Mouse (Mus musculus) liver, postnatal 0 days (tissue): ENCODE measurements at regions not wholly inside any gene's neighbourhood (a gene's known extent, or its start where the extent isn't known, plus 50 kb on each side); places are given as distances from the start of the nearest gene placed in this dataset.

Source experiments
- ATAC-seq: fragments of 200-750 bp; cut with Nextera tagmentation; 2 replicates; pipeline ENCODE4 v1.8.0; 2017; ENCODE audit warnings: mild to moderate bottlenecking, moderate library complexity
- DNase-seq: peaks from one replicate; pipeline ENCODE4 v3.0.0-alpha.2; 2016
- H3K27ac ChIP-seq: fragments of 300-500 bp; sonication (generic); 2 replicates; pipeline ENCODE4 v1.5.1; 2014; ENCODE audit warnings: antibody characterized with exemption, moderate library complexity, mild to moderate bottlenecking, low read depth
- H3K27me3 ChIP-seq: fragments of 300-500 bp; sonication (generic); 2 replicates; pipeline ENCODE4 v1.6.1; 2014; ENCODE audit warnings: low read length, control low read depth, mixed read lengths; ENCODE audit not compliant: insufficient read depth
- H3K36me3 ChIP-seq: fragments of 300-500 bp; sonication (generic); replicated peaks from 2 replicates; pipeline ENCODE4 v1.6.1; 2014; ENCODE audit warnings: mild to moderate bottlenecking, control low read depth, low read length, moderate library complexity, mixed read lengths; ENCODE audit not compliant: insufficient read depth
- H3K4me1 ChIP-seq: fragments of 300-500 bp; sonication (generic); 2 replicates; pipeline ENCODE4 v1.6.1; 2014; ENCODE audit warnings: antibody characterized with exemption, mild to moderate bottlenecking, control low read depth; ENCODE audit not compliant: insufficient read depth
- H3K4me2 ChIP-seq: fragments of 300-500 bp; sonication (generic); 2 replicates; pipeline ENCODE4 v1.6.1; 2014; ENCODE audit warnings: low read depth, mild to moderate bottlenecking, low read length, moderate library complexity, mixed read lengths
- H3K4me3 ChIP-seq: fragments of 300-500 bp; sonication (generic); 2 replicates; pipeline ENCODE4 v1.5.1; 2014; ENCODE audit warnings: low read depth, low read length
- H3K9ac ChIP-seq: fragments of 300-500 bp; sonication (generic); replicated peaks from 2 replicates; pipeline ENCODE4 v1.6.1; 2014; ENCODE audit warnings: mild to moderate bottlenecking, moderate library complexity
- H3K9me3 ChIP-seq: fragments of 300-500 bp; sonication (generic); 2 replicates; pipeline ENCODE4 v1.6.1; 2016; ENCODE audit warnings: mild to moderate bottlenecking, control low read depth, low read length, mixed read lengths
- CTCF ChIP-seq: sonication (generic); IDR thresholded peaks from 2 replicates; pipeline ENCODE4 v1.5.1; 2016; ENCODE audit warnings: antibody characterized with exemption, low read depth
- EP300 ChIP-seq: IDR thresholded peaks from 2 replicates; pipeline ENCODE4 v1.6.1; 2016; ENCODE audit warnings: antibody characterized with exemption, low read depth, mild to moderate bottlenecking
- whole genome bisulfite sequencing: fragments of 180-500 bp; shearing (Covaris S2); extraction: QIAGEN DNeasy Blood & Tissue Kit; methylation state at CpG from one replicate; pipeline ENCODE4 v1.1.7; 2014; ENCODE audit not compliant: insufficient replicate concordance; 5-methylcytosine and 5-hydroxymethylcytosine counted together

DNA sequence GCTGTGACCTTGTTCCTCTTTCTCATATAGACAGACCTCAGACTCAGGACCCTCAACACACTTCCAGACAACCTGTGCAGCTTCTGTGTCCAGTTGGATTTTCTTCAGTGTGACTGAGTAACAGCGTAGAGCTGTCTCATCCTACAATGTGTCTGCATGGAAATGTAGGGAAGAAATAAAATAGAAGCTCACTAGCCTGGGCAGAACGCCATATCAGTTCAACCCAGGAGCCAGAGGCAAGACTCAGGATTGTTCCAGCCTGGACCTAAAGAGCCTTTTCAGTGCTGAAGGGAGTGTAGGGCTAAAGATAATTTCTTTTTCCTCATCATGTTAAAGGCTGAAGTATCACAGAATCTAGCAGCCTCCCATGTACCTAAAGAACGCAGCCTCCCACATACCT, 88.9 kb downstream of the H2al1j start:
- Histone ChIP-seq H3K9me3 (no peaks in the 10 kb centered on the region), H3K27ac (no peak overlapping the region), H3K4me2 (no peak overlapping the region), H3K9ac (no peak overlapping the region), H3K4me1 (no peaks in the 10 kb centered on the region), H3K4me3 (no peak overlapping the region), H3K27me3 (no peaks in the 10 kb centered on the region), H3K36me3 (no peaks in the 10 kb centered on the region)
- DNase-seq = no peak
- ATAC-seq = no peak
- TF ChIP-seq CTCF = no peak
- TF ChIP-seq EP300 = no peak
- WGBS = 66% methylated on average over 3 of the region's 3 CpGs

DNA sequence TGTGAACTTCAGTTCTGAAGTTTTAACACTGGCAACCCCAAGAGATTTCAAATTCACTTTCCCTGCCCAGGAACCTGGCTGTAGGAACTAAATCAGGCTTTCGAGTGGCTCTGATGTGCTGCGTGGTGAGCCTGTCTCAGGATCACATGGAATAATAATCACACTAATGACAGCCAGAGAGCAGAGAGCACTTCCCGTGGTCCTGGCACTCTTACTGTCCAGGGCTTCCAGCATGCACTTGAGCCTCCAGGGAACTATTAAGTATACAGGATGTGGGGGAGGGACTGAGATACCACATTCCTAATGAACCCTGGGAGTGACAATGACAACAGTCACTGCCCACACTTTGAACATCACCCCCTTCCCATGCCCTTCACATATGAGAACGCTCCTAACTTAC, 90.2 kb downstream of the H2al1j start:
- no peak overlapping the region for H3K27ac ChIP-seq
- H3K9ac ChIP-seq = no peak overlapping the region
- TF ChIP-seq CTCF (no peak), EP300 (no peak)
- ATAC-seq = no peak
- H3K4me3 ChIP-seq = no peak overlapping the region
- no peaks in the 10 kb centered on the region for H3K36me3 ChIP-seq
- H3K9me3 ChIP-seq = no peaks in the 10 kb centered on the region
- WGBS = 64% methylated on average over 4 of the region's 4 CpGs
- no peaks in the 10 kb centered on the region for H3K27me3 ChIP-seq
- H3K4me1 ChIP-seq = no peaks in the 10 kb centered on the region
- no peak for DNase-seq
- H3K4me2 ChIP-seq = no peak overlapping the region

DNA sequence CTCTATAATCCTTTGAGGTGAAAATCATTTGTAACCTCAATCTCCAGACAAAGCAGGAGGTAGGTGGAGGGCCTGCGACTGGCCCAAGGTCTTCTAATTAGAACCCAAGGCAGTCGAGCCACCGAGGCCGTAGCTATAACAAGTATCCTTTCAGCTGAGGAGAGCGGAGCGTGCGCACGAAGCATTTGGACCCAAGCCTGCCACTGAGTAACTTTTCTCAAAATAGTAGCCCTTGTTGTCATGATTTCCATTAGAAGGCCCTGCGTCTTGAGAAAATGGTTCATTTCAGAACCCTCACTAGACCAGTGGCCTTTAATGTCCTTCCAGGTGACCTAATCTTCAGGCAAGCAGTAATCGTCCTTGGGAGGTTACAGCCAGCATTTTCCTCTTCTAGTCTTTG, 90.6 kb downstream of the H2al1j start:
- Histone ChIP-seq H3K9me3 (no peaks in the 10 kb centered on the region), H3K4me1 (no peaks in the 10 kb centered on the region), H3K27ac (no peak overlapping the region), H3K4me2 (no peak overlapping the region), H3K36me3 (no peaks in the 10 kb centered on the region), H3K9ac (no peak overlapping the region), H3K4me3 (no peak overlapping the region), H3K27me3 (no peaks in the 10 kb centered on the region)
- 84% methylated on average over 10 of the region's 10 CpGs for WGBS
- TF ChIP-seq CTCF = no peak
- no peak for TF ChIP-seq EP300
- no peak for DNase-seq
- ATAC-seq = no peak

DNA sequence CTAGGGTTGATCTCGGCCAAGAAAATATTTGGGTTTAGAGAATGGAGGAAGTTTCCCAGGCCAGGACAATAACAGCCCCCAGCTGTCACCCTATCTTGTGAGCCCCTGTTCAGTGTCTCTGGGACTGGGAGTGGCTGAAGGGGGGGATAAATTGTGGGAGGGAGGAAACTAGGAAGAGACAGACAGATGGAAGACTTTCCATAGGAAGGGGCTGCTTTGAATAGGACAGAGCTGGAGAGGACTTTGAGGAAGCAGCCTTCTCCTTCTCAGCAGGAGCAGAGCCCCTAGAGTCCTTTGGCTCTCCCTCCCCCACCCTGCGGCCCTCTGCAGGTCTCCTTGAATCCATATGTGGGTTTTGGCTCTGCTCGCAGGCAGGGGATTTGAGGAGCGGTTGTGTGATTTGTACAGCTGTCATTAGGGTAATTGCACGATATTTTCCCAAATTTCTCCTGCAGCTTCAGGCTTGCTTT, 91.6 kb downstream of the H2al1j start:
- no peak overlapping the region for H3K4me3 ChIP-seq
- ATAC-seq = no peak
- H3K9me3 ChIP-seq = no peaks in the 10 kb centered on the region
- no peak for TF ChIP-seq CTCF
- no peak for TF ChIP-seq EP300
- no peak for DNase-seq
- H3K9ac ChIP-seq = no peak overlapping the region
- WGBS = 45% methylated on average over 5 of the region's 5 CpGs
- H3K4me2 ChIP-seq = no peak overlapping the region
- H3K36me3 ChIP-seq = no peaks in the 10 kb centered on the region
- H3K27ac ChIP-seq = no peak overlapping the region
- no peaks in the 10 kb centered on the region for H3K4me1 ChIP-seq
- H3K27me3 ChIP-seq = no peaks in the 10 kb centered on the region

DNA sequence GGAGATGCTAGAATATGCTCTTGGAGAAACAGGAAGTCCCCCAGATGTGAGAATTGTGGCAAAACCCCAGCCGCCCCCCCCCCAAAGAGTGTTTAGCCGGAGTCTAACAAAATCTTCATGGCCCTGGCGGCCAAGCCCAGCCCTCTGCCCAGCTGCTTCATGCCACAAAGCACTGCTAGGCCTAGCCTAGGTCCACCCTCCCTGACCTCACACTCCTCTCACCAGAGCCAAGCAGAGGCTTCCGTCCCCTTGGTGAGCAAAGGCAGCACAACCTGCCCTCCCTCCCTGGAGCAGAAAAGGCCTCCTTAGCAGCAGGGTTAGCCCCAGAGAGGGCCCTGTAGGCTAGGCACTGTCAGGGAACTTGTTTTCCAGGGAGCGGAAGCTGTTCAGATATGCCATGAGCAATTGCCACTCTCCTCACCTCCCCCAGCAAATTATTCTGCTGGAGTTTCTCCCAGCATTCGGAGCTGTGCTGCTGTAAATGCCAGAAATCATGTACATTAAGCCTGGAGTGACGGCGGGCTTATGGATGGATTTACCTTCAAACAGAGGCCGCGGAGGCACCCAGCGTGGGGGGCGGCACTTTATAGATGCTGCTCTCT, 104.9 kb downstream of the H2al1j start:
- ATAC-seq (no peak), DNase-seq (no peak)
- H3K9me3 ChIP-seq = no peaks in the 10 kb centered on the region
- no peaks in the 10 kb centered on the region for H3K36me3 ChIP-seq
- no peak overlapping the region for H3K4me3 ChIP-seq
- WGBS = 71% methylated on average over 12 of the region's 12 CpGs
- no peak overlapping the region for H3K27ac ChIP-seq
- H3K27me3 ChIP-seq = peaks cover 5% of the 10 kb centered on the region; the same call in 1 of the 2 replicates
- no peak overlapping the region for H3K9ac ChIP-seq
- H3K4me2 ChIP-seq = no peak overlapping the region
- TF ChIP-seq CTCF (no peak), EP300 (no peak)
- H3K4me1 ChIP-seq = no peaks in the 10 kb centered on the region

DNA sequence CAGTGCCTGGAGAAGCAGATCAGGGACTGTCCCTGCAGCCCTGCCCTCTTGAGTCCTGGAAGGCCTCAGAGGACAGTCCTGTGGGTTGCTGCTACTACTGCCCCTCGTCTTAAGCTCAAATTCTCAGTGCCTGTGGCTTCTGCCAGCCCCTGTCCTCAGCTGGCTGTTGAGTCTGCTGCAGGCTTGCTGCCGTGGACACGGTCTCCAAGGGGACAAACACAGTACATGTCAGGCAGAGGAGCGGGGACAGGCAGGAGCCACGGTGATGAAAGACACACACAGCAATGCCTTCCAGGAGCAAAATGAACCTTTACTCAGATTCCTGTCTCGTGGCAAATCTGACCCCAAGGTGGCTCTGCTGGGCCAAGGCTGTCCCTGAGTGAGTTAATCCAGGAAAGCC, 107.7 kb downstream of the H2al1j start:
- H3K36me3 ChIP-seq = no peaks in the 10 kb centered on the region
- no peaks in the 10 kb centered on the region for H3K4me1 ChIP-seq
- H3K27ac ChIP-seq = no peak overlapping the region
- H3K4me2 ChIP-seq = no peak overlapping the region
- H3K4me3 ChIP-seq = no peak overlapping the region
- 77% methylated on average over 6 of the region's 6 CpGs for WGBS
- TF ChIP-seq CTCF (no peak), EP300 (no peak)
- no peaks in the 10 kb centered on the region for H3K9me3 ChIP-seq
- no peak overlapping the region for H3K9ac ChIP-seq
- DNase-seq = no peak
- H3K27me3 ChIP-seq = peaks cover 5% of the 10 kb centered on the region; the same call in 1 of the 2 replicates
- ATAC-seq = no peak
